Mouse (Mus musculus): ENCODE measurements around the gene Flt4.

Gene Flt4

GRCm38 (mm10) chr11:49697779-49698178, 88.7 kb downstream of the Flt4 start:
- DNase-seq (ENCODE audit: low spot score) = no peak

- DNase-seq (ENCODE audit: low spot score) = no peak
Observed at GRCm38 (mm10) chr11:49699079-49699478, 90.0 kb downstream of the Flt4 start.

GRCm38 (mm10) chr11:49702014-49702413, 93.0 kb downstream of the Flt4 start:
- DNase-seq (ENCODE audit: low spot score) = no peak

Measured in urinary bladder, postnatal 25 days (tissue).